Mouse (Mus musculus) layer of hippocampus, postnatal 36 days (tissue): ENCODE results near the gene Gnb5. TPM values are rescaled to one million over a fixed set of nuclear protein-coding genes. Genes with fewer than 3 reads are reported as not detected.
A peak's percentile ranks its signal among the peaks of the same experiment; 100 is the strongest.

ENCODE experiments used
- DNase-seq, 2 experiments: peaks; one replicate each; pipeline ENCODE4 v3.0.0; 2022
- total RNA-seq, 2 experiments: library from RNA; stranded (reverse); gene quantifications; 2 replicates each; pipeline ENCODE4 v1.2.3; 2021

The Gnb5 gene
- total RNA-seq, result 100 to 1,000 TPM; 115 to 128 TPM

DNA sequence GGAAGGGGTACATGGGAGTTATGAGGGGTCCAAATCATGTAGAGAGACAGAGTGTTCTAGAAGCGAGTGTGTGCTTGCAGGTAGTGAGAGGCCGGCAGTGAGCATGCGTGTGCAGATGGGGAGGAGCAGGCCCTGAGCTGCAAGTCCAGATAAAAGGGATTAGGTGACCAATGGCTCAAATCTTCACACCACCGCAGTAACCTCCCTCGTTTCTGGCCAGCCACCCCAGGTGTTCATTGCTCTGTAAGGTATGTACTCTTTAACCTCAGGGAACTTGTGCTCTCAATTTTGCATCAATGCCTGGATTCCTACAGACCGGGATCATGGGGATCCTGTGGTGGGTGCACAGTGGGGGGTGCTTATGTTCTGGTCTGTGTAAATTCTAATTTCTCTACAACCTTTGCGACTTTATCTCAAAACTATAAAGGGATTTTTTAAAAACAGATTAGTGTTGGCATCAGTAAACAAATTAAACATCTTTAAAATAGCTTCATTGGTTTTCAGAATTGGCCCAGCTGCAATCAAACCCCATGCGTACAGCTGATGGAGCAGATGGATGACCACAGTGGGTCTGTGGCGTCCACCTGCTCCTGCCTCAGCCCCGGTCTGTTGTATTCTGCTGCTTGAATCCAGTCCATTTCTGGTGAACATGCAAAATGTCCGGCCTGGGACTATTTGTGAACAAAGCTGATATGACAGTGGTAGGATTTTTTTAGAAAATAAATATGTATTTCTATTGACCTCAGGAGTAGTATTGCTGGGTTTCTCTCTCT lies at the start of gene Gnb5:
Gene Gnb5 (plus strand): TSS at position 163 of the 773 bp plus-strand sequence.
- no peak for DNase-seq

DNA sequence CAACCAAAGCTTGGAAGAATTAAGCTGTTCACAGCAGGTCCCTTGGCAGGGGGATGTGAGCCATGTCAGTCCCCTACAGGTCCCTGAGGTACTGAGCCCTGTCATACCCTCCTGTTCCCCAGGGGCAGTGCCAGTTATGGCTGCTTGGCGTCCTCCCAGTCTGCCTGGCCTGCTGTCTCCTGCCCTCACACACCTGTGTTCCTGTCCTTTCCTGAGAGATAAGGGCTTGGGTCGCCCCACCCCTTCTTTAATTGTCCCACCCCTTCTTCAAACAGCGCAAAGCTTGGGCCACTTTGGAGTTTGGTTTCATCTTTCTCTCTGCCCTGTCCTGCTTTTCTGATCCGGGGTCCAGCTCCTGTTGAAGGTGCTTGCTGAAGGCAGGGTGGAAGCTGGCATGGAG lies 47.3 kb upstream of the Gnb5 start:
- DNase-seq, result no peak

DNA sequence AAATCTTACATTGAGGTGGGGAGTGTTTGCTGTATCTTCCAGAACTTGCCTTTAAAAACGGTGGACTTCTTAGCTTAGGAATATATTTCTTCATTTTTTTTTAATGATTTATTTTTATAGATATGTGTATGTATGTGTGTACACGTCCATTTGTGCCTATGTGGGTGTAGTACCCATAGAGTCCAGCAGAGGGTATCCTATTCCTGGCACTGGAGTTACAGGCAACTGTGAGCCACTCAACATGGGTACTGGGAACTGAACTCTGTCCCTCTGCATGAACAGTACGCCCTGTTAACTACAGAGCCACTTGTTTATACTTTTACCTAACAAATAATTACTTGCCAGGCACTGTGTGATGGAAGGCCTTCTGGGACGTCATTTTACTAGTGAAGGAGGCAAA lies 46.4 kb upstream of the Gnb5 start:
- no peak for DNase-seq

DNA sequence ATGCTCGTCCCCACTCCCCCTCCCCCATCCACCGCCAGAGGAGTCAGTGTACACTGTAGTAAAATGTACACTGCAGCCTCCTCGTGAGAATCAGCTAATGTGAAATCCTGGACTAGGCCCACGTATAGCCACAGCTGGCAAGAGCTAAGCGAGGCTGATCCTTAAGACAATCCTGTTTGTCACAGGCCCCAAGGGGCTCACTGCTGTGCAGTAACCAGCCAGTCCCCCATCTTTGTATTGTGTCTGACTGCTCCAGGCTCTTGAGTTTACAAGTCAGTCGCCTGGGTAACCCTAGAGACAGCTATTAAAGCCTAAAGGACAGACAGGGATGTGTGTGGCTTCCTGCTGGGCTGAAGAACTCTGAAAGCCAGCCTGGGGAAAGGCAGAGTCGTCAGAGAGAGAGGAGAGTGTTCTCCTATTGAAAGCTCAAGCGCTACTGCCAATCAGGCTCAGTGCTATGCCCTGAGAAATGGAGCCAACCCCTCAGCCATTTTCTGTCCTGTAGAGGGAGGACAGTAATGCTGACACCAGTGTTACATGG lies 44.7 kb upstream of the Gnb5 start:
- no peak for DNase-seq

DNA sequence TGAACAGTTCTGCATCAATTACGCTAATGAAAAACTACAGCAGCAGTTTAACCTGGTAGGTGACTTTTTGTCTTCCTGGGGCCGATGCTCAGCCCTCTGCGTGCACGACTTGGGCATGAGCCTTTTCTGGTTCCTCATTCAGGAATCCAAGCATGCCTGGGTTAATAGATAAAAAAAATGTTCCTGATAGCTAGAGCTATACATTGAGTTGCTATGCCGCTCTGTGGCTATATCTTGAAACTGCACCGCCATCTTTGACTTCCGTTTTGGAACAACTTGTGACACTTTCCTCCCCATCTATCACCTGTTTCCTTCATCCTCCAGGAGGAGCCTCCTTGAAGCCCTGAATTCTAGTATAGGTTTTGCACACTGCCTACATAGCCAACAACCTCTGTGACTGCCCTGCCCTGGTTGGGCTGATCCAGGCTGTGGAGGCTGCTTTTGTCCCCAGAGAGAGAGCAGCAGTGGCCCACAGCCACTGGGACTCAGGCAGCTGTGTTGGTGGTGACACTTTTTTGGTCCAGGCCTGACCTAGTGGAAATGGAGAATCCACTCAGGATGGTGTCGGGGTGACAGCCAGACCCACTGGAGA lies 43.8 kb upstream of the Gnb5 start:
- DNase-seq, result no peak

DNA sequence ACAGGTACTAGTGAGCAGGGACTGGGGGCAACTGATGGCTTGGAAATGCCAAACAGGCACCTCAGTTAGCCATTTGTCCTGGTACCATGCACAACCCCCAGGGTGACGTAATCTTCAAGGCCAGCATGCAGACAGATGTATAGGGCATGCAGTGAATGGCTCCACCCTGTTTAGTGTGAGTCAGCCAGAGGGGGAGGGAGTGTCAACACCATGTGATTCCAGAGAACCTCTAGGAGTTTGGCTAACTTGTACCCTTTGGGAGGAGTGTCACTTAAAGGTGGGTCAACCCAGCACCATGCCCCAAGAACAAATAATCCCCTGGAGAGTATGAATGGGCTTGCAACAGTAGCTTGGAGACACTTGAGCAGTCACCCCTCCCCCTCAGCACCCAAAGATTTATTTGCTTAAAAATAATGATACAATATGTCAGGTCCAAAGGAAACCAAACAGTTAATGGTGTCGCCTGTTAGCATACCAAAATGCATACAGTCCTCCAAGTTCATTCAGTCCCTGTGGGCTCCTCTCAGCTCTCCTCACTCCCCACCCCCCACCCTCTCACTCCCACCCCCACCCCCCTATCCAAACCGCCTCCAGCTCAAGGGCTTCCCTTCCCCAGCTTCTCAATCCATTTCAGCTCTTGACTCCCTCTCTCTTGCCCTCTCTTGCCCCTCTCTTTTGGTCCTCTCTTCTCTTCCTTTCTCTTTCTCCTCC lies 41.9 kb upstream of the Gnb5 start:
- DNase-seq, result no peak

DNA sequence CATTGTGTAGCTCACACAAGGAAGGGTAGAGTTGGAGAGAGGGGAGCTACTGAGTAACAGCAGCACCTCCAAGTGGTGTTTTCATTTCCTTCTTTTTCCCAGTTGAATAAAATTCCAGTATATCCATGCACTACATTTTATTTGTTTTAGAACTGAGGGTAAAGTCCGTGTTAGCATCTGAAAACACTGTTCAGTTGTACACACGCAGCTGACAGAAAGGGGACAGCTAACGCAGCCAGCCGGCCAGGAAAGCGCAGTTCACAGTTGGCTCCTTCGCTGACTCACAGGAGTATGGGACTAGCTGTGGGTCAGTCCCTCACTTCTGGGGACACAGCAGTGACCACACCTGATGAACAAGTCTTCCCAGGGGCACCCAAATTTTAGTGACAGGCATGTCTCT lies 38.9 kb upstream of the Gnb5 start:
- DNase-seq, result no peak

DNA sequence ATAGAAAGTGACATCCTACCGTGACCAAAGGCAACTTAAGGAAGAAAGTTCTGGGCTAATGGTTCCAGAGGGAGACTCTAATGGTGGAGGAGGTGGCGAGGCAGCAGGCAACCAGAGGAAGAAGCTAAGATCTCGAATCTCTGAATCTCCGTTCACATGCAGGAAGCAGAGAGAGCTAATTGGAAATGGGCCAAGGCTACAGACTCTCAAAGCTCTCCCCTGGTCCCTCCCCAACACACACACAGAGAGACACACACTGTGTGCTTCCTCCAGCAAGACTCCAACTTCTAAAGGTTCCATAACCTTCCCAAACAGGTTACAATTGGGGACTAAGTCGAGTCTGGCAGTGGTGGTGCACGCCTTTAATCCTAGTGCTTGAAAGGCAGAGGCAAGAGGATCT lies 35.7 kb upstream of the Gnb5 start:
- no peak for DNase-seq

DNA sequence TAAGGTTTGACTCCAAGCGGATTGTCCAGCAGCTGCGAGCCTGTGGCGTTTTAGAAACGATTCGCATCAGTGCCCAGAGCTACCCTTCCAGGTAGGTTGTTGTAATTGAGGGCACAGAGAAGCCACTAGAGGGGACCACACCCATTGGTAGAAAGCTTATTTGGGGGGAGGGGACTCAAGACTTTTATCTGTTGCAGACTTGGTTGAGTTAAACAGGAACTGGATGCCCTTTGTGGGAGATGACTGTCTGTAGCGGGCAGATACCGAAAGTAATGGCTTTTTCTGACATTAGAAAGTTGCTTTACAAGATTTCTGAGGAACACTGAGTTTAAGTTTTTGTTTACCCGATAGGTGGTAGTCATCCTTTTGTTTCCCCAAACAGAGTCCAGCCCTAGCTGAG lies 34.5 kb upstream of the Gnb5 start:
- no peak for DNase-seq

DNA sequence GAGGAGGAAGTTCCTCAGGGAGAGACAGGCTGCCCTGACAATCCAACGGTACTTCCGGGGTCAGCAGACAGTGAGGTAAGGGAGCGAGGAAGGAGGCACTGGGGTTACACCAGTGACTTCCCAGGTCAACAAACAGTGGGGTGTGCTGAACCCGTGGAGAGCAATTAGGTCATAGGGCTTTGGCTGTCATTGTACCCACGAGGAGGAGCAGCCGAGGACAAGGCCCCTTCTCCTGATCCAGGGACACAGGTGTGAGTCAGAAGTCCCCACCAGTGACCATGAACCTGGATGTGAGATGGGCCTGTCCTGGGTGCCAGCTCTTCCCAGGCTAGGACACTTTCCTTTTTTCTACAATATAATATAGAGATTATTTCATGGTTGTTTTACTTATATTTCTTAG lies 32.4 kb upstream of the Gnb5 start:
- no peak for DNase-seq

DNA sequence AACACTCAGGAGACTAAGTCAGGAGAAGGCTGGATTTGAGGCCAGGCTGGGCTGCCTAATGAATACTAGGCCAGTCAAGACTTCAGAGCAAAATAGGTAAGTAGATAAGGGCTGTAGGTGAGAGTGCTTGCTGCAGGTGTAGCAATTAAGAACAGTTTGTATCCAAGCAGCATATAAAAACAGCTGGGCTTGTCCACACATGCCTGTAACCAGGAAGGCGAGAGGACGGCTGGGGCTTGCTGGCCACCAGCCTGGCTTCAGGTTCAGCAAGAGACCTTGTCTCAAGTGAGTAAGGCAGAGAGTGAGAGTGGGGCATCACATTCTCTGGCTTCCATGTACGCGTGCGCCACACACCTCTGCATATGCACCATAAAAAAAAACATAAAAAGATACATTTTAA lies 31.6 kb upstream of the Gnb5 start:
- DNase-seq, result no peak

DNA sequence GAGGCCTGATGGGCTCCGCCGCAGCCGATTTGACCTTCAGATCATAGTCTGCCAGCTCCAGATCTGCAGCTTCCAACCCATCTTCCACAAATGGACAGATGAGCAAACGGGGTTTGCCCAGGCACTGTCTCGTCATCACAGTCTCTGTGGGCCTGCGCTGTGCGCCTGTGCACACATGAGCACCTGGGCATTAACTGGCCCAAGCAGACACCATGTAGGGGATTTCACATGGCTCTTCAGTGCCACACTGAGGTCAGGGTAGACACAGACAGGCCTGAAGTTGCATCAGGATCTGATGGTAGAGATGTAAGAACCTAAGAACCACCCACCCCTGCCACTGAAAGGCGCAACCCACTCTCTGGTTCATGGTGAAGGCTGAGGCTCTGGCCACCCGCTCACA lies 31.0 kb upstream of the Gnb5 start:
- no peak for DNase-seq

DNA sequence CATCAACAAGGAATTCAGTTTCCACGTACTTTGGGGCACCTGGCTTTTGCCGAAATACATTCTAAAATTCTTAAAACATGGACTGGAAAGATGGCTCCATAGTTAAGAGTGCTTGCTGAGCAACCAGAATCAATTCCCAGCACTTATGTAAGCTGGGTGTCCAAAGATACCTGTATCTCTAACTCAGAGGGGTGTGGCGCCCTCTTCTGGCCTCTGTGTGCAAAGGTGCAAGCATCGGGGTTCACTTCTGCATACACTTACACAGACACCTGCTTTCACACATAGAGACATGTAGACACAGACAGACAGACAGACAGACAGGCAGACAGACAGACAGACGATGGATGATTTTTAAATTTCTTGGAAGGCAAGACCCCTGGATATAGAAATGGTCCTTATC lies 25.3 kb upstream of the Gnb5 start:
- no peak for DNase-seq

DNA sequence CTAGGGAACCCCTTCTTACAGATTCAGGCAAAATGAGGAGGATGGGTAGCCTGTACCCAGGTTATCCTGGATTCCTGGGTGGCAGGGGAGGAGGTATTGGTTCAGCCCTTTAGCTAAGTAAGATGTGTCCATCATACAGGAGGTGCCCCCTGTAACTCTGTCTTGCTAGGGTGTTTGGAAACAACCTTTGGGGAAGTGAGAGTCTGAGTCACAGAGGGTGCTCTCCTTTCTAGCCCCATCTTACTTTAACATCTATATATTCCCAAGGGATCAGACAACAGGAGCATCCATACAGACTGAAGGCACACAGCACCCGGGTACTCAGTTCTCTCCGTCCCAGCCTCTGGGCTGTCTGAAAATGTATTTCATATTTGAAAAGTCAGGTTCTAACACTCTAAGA lies 23.9 kb upstream of the Gnb5 start:
- no peak for DNase-seq

DNA sequence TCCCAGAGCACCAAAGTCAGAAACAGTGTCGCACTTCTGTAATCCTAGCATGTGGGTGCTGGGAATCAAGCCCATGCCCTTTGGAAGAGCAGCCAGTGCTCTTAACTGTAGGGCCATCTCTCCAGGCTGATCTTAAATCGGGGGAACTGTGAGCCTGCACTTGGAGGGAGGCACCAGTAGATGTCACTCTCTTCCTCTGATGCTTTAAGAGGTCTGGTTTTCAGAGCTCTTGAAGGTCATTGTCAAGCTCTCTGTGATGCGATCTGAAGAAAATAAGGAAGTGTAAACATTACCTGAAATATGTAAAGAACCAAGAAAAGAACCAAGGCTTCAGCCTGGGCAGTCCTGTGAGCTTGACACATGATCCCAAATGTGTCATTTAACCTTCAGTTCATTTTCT lies 23.3 kb upstream of the Gnb5 start:
- peak; percentile 37 to 63 for DNase-seq

DNA sequence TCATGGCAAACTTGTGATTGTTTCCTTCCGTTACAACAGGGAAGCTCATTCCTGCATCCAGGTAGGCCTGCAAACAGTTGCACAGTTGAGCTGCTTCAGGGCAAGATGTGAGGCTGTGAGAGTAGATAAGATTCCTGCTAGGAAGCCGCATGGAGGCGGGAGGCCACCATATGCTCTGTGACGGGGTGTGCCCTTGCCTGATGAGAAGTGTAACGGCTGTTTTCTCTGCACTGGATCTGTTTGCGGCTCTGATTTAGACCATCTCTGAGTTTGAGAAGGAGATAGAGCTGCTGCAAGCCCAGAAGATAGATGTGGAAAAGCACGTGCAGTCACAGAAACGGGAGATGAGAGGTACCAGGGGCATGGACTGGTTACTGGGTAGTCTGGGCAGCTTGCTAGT lies 22.5 kb upstream of the Gnb5 start:
- no peak for DNase-seq

DNA sequence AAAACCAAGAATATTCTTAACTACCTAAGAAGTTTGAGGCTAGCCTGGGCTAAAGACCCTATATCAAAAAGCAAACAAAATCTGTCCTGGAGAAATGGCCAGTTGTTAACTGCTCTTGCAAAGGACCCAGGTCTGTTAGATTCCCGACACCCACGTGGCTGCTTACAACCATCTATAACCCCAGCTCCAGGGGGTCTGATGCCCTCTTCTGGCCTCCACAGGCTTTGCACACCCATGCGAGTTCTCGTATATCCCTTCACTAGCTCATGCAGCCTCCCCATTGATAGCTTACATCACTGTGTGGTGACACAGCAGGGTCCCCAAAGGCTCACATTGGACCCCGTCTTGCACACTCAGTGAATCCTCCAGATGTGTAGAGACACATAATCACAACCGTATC lies 20.7 kb upstream of the Gnb5 start:
- DNase-seq, result no peak

DNA sequence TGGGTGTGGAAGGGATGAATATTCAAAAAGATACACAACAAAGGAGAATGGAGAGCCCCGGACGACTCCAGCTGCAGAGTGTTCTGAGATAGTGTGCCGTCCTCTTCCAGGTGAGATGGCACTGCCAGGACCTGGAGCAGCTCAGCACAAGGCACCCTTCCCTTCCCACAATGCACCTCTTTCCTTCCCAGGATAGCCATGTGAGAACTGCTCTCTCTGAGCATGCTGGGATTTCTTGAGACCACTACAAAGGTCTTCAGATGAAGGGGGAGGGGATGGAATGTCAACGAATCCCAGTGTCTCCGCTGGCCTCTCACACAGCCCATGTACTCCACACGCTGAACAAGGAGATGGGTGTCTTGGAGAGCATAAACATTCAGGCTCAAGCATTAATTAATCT lies 18.5 kb upstream of the Gnb5 start:
- DNase-seq, result no peak

DNA sequence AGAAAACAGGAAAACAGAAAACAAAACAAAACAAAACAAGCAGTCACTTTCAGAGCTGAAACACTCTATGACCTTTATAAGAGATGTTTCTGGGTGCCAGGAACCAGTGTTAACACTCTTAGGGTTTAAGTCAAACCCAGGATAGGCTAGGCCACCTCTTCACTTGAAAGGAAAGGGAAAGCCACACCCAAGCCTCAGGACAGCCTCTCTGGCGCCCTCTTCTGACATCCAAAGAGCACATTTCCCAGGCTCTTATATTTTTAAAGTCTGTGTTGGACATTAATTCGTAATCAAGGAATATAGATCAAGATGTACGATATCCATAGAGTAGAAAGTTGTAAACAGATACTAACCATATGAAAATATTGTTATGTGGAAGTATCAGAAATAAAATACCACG lies 16.5 kb upstream of the Gnb5 start:
- no peak for DNase-seq

DNA sequence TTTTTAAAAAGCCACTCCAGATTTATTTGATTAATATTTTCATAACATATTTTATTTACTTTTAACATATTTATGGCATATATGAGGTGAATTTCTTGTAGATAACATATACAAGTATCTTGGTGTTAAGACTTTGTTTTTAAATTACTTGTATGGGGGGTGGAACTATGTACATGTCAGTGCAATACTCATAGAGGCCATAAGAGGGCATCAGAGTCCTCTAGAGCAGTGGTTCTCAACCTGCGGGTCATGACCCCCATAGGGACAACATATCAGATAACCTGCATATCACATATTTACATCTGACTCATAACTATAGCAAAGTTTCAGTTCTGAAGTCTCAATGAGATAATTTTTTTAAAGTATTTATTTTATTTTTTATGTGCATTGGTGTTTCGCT lies 6.7 kb upstream of the Gnb5 start:
- no peak for DNase-seq

DNA sequence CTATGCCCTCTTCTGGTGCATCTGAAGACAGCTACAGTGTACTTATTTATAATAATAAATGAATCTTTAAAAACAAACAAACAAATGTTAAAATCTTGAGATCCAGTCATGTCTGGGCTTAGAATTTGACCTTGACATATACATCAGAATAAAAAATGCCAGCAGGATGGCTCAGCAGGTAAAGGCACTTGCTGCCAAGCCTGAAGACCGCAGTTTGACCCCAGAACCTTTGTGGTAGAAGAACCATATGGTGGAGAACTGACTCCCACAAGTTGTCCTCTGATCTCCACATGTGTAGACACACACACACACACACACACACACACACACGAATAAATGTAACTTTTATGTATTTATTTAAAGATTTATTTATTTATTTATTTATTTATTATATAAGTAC lies 3.1 kb upstream of the Gnb5 start:
- no peak for DNase-seq

DNA sequence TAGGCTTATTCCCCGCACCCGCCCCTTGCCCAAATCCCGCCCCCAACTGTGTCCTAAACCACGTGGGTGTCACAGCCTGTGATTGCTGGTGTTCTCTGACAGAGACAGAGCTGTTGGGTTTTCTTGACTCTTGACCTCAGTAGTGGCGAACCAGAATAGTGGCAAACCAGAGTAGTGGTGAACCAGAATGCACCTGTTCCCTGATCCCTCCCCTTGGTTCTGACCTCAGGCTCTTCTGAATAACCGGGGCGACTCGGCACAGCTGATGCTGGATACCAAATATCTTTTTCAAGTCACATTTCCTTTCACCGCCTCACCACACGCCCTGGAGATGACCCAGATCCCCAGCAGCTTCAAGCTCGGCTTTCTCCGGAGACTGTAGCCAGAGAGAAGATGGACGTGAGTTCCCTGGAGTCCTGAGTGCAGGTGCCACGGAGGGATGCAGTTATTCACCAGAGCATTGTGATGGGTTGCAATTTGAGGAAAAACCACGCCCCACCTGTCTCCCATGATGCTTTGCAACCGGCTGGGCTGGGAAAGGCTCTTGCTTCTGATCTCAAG lies 2.3 kb upstream of the Gnb5 start:
- DNase-seq, result no peak

DNA sequence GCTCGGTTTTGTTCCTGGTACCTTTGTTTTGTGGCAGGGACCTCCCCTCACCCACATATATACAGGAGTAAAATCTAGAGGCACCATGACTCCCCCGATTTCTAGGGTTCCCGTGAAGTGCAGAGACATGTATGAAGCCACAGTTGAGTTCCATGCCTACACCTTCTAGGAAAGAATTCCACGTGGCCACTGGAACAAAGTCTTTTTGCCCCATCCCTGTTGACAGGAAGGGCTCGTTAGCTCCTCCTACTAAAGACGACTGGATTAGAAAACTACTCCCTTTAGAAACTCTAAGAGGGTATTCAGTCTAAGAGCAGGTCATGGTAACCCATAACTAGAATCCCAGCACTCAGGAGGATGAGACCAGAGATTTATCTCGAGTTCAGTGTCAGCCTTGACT lies 1.8 kb upstream of the Gnb5 start:
- DNase-seq, result no peak
